Mouse (Mus musculus): ENCODE data around the gene Ankrd11.
"Not testable (repeated sequence)": the region's sequence is repeated elsewhere in the genome, so short reads cannot be mapped to it uniquely, and the experiment has no call there.

Gene Ankrd11

DNA sequence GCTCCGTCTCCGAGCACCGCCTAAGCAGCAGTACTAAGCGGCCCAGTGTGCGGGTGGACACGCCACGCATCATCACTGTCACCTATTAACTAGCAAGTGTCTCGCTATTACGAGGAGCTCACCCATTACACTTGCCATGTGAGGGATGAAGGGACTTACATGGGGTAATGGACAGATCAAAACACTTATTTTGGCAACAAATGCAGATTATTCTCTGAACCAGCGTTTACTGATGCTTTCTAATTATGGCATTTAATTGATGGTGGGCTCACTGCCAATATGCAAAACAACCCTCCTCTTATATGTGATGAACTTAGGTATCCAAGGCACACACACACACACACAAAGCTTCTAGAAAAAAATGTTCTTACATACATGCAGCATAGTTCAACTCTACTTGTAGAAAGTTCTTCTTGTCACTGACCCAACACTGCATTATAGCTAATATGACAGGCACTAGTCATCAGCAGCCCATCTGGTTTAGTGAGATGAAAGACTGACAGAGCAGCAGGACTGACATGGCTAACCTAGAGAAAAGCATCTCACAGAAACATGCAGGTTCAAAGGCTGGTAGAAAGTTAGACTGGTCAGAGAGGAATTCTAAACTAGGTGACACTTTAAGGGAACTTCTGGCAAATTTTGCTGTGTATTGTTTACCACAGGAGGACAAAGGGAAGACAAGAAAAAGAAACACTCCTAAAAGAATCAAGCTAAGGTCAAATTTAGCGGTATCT lies 2.5 kb downstream of the Ankrd11 start:
- DNase-seq: peak; percentile 11

DNA sequence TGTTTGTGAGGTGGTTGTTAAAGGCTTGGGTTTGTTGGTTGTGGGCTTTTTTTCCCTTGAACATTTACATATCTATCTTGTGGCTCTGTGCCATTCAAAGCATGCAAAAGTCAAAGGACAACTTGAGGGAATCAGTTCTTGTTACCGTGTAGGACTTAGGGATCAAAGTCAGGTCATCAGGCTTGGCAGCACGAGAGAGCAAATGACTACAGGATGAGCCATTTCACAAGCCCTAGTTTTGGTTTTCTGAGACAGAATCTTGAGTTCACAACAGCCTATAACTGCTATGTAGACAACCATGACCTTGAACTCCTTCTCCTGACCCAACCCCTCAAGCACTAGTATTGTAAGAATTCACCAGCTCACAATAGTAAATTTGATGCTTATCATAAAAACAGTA lies 3.7 kb downstream of the Ankrd11 start:
- no peak for DNase-seq

DNA sequence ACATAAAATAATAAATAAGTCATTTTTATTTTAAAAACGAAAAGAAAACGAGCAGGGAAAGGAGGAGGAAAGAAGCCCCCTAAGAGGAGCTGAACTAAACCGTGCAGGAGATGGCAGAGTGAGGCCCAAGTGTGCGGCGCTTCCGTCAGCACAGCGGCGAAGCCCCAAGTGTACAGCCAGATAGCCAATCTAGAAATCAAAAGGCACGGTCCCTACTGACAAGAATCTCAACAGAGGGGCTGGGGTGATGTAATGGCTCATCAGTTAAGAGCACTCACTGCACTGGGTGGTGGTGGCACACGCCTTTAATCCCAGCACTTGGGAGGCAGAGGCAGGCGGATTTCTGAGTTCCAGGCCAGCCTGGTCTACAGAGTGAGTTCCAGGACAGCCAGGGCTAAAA lies 4.6 kb downstream of the Ankrd11 start:
- peak; percentile 28 for DNase-seq

DNA sequence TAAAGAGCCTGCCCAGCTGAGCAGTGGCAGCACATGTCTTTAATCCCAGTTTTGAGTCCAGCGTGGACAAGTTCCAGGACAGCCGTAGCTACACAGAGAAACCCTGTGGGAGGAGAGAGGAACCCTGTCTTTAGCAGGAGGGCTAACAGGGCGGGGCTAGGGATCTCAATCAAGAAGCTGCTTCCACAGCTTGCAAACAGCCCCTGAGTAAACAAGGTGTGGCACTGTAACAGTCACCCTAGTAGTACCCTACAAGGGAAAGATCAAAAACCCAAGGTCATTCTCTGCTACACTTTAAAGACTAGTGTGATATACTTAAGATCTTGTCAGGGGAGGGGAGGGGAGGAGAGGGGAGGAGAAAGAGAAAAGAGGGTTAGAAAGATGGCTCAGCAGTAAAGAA lies 5.1 kb downstream of the Ankrd11 start:
- peak; percentile 62 for DNase-seq

DNA sequence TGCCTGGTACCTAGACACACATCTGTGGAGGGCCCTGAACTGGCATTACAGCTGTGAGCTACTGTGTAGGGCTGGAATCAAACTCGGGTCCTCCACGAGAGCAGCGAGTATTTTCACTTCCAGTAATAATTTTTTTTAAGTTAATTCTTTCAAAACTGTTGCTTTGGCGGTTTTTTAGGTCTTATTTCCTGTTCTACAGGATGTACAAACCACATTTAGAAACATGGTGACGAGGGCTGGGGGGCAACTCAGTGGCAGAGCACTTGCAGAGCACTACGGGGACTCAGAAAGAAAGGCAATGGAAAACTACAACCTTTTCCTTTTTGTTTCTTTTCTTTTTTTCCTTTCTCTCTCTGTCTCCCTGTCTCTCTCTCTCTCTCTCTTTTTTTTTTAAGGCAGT lies 7.9 kb downstream of the Ankrd11 start:
- DNase-seq: peak; percentile 73

DNA sequence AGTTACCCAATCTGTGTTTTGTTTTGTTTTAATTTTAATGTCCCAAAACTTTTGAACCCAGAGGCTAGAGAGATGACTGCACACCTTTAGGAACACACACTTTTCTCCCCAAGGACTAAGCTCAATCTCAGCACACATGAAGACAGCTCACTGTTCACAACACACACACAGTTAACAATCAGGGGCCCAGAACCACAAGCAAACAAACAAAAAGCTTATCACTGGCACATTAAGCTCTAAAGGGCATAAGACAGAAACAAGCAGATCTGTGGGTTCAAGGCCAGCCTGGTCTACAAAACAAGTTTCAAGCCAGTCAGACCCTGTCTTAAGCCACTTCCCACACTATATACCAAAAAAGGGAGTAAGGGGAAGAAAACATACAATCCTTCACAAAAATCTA lies 8.6 kb downstream of the Ankrd11 start:
- no peak for DNase-seq

DNA sequence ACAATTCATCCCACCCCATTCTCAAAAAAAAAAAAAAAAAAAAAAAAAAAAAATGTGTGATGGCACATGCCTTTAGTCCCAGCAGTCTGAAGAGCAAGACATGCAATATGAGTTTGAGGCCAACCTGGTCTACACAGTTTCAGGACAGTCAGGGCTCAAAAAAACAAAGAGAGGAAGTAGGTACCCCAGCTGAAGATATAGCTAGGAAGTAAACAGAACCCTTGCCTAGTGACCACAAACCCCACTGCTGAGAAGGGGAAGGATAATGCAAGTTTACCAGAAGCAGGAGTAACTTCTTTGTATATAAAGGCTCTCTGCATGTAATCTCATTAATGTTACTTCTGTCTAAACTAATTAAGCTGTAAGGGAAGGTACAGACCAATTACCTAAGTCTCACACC lies 9.3 kb downstream of the Ankrd11 start:
- DNase-seq: no peak

DNA sequence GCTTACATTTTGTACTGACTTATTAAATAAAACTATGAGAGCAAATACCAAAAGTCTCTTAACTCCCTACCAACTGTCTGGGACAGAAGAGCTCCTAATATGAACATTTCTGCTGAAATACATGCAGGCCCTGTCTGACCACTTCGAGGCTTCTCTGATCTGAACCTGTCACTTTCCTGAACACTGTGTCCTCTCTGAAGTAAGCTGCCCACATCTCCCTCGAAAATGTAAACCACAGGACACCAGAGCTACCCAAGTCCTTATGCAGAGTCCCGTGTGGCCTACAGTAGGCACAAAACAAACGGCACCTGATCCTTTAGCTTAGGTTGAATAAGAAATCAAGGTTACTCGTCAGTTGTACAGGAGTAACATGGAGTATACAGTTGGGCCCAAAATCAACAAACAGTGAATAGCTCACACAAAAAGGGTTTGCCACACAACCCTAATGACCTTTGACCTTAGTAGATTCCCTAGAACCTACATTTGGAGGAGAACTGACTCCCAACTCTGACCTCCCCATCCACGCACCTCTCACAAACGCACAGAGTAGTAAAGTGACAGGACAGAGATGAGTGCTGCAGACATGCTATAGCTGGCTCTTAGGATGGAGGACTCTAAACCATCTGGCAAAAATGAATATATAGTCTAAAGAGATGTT lies 10.6 kb downstream of the Ankrd11 start:
- DNase-seq: no peak

DNA sequence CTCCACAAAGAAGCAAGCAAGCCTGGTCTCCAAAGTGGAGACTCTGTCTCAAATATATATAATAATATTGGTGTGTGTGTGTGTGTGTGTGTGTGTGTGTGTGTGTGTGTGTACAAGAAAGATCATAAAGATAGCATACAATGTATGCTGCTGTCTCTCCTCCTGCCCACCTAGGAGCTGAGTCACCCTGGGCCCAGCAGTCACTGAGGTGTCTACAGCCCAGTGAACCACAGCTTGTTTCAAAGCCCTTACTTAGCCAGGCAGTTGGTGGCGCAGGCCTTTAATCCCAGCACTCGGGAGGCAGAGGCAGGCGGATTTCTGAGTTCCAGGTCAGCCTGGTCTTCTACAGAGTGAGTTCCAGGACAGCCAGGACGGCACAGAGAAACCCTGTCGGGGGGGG lies 12.0 kb downstream of the Ankrd11 start:
- not testable (repeated sequence) for DNase-seq

DNA sequence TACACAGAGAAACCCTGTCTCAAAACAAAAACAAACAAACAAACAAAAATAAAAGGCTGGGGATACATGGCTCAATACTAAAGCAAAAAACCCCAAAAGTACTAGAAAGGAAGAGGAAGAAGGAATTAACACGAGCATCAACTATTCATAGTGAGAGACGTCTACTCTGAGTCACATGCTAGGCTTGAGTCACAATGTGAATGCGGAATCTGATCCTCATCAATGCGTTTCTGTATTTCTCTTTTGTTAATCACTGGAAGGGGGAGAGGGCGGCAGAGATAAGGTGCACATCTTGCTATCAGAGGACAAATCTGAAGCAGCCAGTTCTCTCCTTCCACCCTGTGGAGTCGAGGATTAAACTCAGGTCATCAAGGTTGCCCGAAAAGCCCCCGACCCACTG lies 14.3 kb downstream of the Ankrd11 start:
- no peak for DNase-seq

DNA sequence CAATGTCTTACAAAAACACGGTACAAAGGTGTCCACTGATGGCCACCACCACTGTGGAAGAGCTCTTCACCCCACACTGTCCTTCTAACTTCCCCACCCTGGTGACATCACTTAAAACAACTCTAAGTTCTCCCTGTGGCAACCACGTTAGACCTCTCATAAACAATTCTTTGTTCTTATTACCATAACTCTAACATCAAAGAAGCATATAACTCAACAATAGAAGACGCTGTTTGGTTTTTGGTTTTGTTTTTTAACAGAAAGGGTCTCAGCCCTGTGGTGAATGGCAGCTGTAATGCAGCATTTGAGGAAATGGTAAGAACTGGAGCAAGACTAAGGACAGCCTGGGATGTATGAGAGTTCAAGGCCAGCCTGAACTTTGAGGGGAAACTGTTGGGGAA lies 16.1 kb downstream of the Ankrd11 start:
- no peak for DNase-seq

DNA sequence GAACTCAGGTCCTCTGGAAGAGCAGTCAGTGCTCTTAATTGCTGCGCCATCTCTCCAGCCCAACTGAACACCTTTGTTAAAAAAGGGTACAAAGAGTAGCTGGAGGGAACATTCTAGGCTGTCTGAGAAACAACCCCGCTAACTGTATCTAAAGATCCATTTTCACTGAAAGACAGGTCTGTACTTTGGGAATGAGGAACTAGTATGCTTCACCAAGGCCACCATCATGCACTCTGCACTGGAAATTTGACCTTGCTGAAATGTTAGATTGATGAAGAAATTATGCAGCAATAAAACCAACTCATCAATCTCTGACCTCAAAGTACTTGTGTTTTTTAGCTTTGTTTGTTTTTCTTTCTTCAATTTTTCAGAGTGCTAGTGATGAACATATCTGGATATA lies 17.9 kb downstream of the Ankrd11 start:
- DNase-seq: no peak

DNA sequence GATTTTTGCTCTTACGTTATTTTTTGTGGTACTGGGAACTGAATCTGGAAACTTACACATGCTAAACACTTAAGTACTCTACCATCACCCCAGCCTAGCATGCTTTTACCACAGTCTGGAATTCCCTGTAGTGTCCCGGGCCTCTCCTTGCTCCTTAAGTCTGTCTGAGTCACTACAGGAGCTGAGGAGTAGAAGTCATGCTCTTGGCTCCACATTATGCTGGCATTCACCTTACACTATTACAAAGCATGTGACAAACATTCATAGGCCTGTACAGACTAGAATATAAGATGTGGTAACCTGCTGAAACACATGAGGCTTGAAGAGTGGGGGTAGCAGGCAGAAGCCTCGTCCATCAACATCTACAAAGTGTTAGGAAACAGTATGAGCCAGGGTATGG lies 19.4 kb downstream of the Ankrd11 start:
- DNase-seq: no peak

DNA sequence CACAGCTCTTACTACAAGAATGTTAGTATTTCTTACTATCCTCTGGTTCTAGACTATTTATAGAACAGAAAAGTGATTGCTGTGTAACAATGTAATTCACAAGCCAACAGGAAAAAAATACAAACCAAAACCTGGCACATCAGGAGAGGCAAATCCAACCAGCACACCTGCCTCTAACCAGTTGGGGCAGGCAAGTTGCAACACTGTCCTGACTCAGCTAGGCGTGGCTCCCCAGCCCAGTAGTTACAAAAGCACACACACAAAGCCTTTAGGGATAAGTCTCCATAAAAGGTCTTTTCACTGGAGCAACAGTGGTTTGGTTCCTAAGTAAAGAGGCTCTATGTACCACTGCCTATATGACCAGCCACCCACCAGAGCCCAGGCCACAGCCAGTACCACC lies 20.8 kb downstream of the Ankrd11 start:
- DNase-seq: no peak

DNA sequence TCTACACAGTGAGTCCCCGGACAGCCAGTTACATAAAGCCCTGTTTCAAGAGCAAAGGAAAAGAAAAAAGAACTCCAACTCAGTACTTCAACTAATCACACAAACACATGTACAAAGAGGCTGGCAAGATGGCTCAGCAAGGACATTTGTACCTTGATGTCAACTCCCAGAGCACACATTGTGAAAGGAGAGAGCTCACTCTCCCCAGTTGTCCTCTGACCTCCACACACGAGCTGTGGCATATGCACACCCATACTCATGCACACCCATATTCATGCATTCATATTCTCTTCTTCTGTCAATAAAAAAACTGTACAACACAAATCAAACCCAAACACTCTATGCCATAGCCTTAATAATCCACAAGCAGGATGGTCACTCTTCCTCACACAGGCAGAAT lies 21.2 kb downstream of the Ankrd11 start:
- DNase-seq: no peak

DNA sequence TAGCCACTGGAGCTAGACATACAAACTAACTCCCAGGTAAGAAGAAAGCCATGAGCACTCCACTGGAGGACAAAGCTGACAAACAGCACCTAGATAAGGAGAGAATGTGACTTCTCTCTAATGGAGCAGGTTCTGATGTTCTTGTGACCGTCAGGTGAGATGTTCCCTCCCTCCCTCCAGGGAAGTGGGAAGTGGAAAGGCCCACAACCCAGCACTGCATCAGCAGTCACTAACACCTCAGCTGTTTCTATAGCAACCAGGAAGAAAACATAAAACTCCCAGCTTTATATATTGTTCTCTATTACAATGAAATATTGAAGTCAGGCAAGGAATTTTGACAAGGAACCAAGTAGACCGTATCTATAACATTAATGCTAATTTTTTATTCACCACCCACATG lies 22.0 kb downstream of the Ankrd11 start:
- DNase-seq: no peak

DNA sequence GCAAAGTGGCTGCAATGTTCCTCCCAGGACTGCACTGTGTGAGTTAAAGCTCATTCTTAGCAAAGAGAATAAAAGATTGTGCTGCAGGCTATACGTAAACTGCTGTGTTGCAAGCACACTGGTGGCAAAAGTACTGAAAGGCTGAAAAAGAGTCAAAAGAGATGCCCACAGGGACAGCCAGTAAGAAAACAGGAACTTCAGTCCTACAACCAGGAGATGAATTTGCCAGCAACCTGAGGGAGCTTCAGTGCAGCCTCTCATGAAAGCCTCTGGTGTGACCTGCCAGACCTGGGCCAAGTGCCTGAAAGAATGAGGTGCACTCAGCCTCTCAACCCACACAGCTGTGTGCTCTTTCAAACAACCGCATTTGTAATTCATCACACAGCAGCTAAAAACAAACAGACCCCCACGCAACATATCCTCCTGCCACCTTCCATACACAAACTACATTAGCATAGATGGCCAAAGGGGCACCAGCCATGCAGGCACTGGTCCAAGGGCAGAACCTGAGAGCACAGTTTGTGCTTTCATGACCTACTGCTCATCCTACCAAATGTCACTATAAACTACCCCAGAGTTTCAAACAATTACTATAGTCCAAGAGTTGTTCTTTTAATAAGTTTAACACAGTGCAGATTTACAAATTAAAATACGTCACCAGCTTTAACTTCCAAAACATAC lies 23.5 kb downstream of the Ankrd11 start:
- no peak for DNase-seq

DNA sequence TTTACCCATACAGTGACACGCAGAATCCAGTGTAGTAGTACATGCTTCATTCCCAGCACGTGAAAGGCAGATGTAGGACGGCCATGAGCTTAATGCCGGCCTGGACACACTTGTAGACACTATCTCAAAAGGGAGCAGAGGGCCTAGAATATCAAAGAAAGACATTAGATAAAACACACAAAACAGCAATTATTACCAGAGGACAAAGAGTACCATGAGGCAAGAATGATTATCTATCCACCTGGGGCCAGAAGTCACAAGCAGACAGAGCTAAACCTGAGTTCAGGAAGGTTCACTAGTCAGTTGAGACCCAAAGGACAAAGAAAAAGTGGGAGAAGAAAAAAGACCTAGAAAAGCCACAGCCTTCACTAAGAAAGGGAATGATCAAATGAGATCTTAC lies 24.9 kb downstream of the Ankrd11 start:
- DNase-seq: no peak

DNA sequence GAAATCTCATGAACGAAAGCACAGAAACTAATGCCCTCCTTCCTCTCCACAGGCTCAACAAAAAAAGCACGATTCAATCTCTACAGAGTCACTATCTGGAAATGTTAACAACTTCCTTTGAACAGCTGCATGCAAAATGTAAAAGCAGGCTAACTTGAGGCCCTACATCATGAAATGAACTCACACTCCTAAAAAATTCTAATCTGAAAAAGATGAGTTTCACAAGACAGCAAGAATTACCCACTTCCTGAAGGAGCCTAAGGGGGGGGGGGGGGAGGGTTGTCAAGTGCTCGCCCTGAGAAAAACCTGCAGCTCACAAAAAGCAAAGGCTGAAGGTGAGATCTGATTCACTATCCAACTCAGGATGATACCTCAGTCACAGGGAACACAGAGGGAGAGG lies 27.0 kb downstream of the Ankrd11 start:
- DNase-seq: no peak

DNA sequence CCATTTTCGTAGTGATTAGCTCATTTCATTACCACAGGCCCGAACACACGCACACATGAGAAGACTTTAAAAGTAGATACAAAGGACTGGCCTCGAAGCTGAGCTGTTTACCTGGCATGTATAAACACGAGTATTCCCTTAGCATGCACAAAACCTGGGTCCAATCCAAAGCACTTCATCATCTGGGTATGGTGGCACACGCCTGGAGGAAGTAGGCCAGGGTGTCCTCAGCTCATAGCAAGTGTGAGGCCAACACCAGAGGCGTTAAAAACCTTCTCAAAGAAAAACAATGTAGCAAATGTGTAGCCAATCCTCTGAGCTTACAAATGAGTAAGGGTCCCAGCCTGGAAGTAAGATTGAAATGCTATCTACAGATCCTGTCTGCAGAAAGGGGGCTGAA lies 27.6 kb downstream of the Ankrd11 start:
- no peak for DNase-seq

DNA sequence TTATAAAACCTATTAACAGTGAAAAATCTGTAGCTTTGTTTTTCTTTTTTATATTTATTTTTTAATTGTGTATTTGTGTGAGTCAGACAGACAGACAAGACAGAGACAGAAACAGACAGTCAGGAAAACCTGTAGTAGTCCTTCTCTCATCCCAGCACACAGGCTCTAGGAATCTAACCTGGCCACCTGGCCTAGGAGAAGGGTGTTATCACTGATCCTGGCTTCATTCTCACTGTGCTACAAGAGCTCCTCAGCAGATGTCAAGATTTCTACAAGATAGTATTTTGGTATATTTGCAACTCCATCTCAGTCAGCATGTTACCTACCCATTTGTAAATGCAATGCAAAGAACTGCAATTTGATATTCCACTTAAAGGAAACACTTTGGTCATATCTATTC lies 30.8 kb downstream of the Ankrd11 start:
- DNase-seq: no peak

DNA sequence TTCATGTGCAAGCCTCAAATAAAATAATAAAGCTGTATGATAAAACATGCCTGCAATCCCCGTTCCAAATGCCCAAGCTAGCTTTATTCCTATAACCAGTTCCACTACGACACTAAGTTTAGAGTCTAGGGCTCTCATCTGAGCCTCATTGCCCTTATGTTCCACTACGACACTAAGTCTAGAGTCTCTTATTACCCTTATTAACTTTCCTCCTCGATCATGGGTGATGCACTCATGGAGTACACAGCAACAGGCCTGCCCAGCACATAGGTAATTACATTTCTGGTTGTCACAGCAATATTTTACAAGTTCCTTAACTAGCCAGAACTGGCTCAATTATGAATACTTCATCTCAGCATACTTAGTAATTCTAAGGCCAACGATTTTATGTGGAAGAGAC lies 36.3 kb downstream of the Ankrd11 start:
- no peak for DNase-seq

DNA sequence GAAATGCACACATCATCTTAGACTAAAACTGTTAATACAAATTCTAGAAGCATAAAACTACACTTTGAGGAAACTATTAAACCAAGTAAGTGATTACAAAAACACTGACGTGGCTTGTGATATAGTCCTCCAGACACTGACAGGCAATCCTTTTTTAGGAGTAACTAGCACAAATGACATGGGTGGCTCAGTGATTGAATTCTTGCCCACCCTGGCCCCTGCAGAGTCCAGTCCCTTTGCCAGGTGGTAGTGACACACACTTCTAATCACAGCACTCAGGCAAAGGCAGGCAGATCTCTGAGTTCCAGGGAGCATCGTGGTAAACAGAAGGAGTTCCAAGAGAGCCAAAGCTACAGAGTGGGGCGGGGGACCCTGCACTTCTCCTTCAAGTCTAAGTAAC lies 36.7 kb downstream of the Ankrd11 start:
- no peak for DNase-seq

Measured in thymus, postnatal 4 days (tissue).